Mouse (Mus musculus) cerebellum, adult 11 months (tissue): ENCODE measurements at regions not wholly inside any gene's neighbourhood (a gene's known extent, or its start where the extent isn't known, plus 50 kb on each side); places are given as distances from the start of the nearest gene placed in this dataset.

ENCODE experiments used
- DNase-seq: peaks from one replicate; pipeline ENCODE4 v3.0.0; 2022

DNA sequence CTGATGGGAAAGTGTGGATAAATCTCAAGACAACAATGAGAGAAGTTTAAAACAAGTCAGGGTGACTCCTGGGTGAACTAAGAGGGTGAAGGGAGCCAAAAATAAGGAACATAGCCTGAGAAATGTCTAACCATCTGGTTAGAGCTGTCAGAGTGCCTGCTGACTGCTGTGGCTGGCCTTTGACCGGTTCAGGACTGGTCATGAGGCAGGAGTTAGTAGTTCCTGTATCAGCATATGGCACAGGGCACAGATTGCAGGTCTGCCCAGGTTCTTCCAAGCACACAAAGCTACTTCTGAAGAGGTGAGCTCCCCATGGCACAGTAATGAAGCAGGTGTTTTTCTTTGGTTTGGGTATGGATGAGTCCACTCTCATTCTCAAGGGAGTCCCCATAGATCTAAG, 302.0 kb downstream of the Cd109 start:
- DNase-seq: no peak

DNA sequence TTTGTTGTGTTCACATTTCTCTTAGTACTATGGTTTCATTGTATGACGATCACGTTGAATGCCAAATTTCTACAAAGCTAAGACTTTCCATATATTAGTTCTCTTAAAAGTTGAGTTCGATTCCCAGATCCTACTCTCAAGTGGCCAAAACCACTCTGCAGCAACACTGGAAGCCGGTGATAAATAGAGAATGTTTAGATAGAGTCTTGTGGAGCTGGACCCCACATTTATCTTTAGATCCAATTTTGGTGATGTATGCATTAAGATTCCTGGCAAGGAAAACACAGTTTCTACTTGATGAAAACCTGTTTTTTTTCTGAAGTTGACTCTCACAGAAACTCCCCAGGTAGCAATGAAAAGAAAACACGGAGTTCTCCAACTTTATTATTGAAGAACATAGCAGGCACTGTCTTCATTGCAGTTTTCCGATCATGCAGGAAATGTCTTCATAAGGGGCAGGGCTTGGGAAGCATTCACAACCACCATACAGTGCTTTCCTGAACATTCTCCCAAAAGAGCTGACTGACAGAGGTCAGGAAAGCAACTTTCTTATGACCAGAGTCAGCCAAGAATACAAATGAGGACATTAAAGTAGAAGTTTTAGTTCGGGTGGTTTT, 310.7 kb downstream of the Cd109 start:
- DNase-seq: no peak

DNA sequence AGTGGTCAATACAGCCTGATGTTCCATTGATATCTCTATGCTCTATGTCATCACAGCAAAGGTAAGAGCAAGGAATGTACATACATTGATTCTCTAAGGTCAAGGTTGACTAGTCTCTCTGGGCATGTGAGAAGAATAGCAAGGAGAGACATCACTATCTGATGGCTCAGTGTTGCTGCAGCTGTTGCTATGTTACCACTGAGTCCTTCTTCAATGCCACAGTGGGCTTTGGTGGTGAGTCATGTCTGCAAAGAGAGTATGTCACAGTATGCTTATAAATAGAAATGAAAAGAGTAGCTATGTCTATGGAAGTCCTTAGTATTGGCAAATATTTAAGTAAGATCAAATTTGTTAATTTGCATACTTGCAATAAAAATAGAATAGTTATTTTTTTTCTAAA, 326.3 kb downstream of the Cd109 start:
- DNase-seq: no peak

DNA sequence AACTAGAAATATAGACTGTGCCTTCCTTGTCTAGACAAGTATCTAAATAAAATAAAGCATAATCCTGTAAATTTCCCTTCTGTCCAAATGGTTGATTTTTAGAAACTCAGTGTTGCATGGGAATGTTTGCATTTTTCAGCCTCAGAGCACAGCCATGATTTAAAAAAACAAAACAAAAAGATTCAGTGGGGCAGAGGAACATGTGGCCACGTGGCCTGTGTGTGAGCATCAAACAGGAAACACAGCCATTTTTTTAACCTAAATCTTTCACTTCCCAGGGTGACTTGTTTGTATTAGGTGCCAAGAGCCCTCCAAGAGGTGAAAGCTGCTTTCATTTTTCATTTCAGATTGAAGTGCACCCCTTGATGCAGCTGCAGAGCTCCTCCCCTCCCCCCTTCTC, 349.5 kb downstream of the Cd109 start:
- DNase-seq: no peak

DNA sequence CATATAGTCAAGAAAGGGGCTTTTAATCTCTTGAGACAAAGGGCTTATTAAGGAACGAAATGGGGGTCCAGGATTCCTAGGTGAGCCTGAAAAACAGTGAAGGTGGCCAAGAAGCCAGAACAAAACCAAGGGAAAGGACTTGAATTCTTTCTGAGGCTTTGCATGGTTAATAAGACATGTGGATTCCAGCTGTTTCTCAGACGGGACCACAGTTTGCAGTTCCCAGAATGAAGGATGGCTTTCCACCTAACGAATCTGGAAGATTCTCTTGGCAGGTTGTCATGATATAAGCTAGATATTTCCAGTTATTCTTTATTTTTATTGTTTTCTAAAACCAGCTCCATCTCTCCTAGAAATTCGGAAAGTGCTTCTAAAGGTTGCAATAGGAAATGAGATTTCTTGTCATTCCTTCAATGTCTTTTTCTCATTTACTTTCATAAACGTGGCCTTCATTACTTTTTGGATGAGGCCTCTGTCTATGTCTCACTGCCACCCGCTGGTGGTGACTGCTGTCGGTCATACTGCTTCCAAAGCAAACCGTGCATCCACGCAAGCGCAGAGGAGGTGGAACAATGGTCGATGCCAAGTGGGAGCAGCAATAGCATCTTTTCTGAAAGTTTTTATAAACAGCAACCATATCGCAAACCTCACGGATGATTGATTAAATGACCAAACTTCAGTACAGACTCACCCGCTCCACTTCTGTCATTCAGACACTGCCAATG, 350.0 kb downstream of the Cd109 start:
- peak; percentile 14 for DNase-seq

DNA sequence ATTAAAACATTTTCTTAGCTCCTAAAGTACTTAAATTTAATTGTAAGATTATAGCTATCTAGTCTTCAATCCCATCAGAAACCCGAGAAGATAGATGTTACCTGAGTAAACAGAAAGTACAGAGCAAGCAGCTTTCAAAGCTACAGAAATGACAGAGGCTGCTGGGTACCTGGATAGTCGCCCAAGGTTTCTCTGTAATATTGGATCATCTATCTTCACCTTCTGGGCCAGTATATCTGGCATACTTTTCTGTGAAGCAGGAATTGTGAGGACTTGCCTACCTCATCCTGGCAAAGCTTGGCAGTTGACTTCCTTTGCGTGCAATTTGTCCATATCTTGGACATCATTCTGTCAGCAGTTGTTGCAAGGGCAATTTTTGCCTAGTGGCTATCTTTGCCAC, 356.4 kb downstream of the Cd109 start:
- peak; percentile 16 for DNase-seq

DNA sequence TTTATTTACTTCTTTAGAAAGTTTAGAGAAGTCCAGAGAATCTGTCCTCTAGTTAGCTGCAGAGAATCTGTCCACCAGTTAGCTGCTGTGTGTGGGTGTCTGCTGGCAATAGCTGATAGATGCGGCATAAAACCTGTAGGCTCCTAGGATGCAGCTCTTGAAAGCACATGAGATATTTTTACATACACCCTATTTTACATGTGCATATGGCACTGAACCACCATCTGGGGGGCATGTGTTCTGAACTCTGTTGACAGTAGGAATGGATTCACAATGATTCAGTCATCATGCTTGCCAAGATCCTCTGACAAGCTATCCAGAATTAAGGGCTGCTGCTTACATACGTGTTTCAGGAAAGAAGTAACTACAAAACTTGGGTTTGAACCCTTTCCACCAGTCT, 368.4 kb downstream of the Cd109 start:
- no peak for DNase-seq

DNA sequence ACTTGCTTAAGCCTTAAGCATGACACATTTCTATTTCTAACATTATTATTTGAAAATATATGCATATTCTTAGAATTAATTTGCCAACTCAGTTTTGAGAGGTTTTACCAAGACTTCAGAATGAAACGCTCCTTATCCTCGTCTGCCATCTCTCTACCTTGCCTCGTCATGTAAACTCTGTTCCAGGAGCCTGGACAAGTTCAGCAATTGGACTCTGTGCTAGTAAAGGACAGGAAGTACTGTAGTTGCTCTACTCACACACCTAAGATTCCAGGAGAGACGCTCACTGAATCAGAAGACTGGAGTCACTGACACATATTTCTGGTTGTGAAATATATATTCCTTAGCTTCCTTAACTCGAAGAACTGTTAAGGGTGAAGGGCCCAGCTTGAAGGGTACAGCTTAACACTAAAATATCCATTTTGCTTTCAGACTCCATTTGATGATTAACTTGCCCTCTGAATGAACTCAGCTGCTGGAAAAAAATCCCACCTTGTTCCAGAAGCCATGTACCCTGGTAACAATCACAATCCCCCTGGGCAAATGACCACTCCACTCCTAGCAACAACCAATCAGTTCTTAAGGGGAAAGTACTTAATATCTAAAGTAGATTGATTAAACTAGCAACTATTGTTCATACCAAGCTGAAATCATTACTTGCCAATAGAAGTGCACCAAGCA, 370.0 kb downstream of the Cd109 start:
- DNase-seq: no peak

DNA sequence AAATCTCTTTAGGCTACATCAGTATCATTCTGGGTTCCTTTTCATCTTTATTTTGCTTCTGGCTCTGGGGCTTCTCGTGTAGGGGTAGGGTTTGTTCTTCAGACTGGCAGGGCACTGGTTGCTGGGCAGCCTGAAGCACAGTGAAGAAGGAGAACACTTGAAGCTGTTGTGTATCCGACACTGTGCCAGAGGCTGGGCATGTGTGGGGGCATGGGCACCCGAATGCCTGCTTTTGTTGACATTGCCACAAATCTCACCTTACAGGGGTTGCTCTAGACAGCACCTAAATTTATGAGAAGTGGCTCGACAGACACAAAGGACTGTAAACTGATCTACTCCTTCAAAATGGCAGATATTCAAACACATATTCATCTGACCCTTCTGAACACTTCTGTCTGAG, 376.0 kb downstream of the Cd109 start:
- DNase-seq: no peak

DNA sequence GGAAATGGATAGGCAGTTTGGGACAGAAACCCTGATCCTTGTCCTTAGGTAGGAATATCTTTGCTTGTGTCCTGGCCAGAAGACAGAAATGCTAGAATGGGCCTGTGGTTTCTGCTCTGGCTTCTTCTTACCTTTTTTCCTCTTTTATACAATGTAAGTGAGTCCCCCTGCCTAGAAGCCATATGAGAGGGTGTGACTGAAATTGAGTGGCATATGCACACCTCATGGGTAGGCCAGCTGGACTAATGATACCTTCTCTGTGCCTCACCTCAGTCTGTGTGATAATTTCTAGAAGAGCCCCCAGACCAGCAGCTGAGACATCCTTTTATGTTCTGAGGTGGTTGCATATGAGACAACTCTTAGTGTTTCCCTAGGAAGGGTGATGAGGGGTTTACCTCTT, 385.7 kb downstream of the Cd109 start:
- DNase-seq: no peak

DNA sequence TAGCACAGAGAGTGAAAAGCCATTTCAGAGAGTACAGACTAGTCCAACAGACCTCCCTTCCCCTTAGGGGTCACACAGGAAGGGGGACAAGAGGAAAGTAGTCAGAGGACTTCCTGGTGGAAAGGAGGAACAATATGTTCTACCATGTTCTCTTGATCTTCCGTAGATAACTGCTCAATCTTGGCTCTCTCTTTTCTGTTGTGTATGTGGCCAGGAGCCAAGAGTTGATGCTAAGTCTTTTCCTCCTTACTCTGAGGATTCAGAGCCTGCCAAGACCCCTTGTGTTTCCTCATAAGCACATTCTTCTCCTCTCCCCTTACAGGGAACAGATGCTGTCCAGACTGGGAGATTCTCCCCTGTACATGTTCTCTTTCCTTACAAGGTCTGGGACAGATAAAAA, 386.6 kb downstream of the Cd109 start:
- DNase-seq: no peak

DNA sequence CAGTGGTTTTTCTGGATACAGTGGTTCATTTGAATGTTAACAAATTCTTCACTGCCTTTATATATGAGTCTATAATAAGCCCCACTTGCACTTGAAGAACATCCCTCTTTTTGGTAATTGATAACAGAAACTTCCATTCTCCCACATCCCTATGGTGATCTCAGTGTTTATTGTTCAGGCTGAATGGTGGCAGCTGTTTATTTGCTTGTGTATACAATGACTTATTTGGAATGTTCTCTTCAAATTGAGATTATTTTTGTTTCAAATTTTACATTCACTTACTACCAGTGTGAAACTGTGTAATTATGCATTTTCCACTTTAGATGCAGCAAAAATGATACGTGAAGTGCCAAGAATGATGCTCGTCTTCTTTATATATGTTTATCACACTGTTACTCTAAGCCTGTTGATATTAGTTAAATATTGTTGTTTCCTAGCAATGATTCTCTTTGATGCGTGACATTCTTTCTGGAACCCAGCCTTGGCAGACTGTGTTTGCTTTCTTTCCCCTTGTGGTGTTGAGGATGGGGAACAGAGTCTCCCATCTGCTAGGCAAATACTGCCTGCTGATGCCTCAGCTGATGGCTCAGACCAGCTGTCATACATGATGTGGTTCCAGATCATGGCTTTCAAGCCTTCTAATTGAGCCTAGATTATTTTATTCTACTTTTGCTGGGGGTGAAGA, 389.1 kb downstream of the Cd109 start:
- peak; percentile 74 for DNase-seq

DNA sequence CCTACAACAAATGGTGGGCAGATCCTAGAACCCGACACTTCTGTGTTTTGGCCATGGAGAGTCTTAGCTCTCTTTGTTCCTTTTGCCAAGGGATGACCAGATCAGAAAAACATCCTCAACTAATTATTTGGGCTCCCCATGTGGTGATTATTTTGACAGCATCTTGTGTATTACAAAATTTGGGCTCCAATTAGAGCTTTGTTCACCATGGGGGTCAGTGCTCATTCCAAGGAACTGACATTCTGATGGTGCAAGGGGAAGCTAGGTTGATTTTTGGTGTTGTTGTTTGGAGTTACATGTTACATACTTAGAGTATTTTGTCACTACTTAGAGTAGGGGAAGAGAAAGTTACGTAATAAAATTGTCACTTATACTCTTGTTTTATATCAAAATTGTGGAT, 406.9 kb downstream of the Cd109 start:
- DNase-seq: peak; percentile 26

DNA sequence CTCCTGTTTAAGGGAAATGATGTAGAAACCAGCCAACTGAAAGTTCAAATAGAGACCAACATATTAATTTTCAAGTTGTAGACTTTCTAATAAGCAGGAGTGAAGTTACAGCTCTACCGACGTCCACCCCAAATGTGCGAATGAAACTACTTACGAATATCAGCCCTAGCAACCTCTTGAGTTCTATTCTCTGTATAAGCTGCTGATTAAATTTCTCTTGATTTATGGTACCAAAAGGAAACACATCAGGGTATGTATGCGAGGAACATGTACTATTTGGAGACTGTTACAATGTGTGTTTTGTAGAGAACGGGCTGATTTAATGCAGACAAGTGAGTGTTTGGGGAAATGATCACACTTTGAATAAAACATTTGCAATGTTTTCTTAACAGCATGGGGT, 412.9 kb downstream of the Cd109 start:
- DNase-seq: no peak

DNA sequence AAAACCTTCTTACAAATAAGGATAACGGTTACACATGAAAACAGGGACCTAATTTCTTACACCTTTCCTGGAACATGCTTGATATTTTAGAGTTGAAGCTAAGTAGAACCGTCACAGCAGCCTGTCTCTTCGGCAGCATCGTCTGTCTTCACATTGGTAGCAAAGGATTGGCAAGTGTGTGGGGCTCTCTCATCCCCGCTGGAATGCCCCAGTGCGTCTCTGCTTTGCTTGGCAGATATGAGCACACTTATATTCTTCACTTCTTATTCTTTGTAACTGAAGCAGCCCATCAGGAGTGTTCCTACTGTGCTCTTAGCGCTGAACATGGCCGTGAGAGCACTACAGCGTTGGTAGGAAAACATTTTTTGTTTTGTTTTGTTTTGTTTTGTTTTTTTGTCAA, 414.1 kb downstream of the Cd109 start:
- no peak for DNase-seq

DNA sequence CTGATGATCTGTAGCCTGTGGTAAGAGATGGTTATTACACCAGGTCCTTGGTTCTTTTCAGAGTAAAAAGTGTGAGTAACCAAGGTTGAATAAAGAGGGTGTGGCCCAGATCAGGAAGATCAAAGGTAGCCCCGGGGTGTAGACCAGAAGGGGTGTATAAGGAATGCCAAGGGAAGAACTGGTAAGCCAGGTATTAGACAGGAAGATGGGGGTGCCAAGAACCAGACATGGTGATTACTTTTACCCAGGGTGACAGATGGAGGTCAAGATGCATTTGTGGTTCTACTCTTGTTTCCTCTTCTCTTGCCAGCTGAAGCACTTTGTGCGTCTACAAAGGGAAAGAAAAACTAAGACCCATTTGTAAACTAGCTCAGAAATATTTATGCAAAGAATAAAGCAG, 420.3 kb downstream of the Cd109 start:
- DNase-seq: peak; percentile 17

DNA sequence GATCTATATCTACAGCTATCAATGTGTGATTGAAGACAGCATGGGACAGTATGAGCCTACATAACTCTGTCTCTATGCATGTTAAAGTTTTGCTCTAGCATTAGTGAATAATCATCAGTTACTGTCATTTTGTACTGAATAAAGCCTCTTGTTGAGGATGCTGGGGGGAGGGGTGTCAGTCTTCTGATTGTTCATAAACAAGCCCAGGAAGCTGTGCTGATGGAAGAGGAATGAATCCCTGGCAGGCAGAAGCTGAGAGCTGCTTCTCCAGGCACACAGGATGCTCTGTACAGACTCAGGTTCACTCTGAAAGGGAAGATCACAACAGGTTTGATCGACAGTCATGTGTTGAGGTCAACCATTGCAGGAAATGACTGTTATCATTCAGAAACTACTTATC, 421.7 kb downstream of the Cd109 start:
- DNase-seq: no peak

DNA sequence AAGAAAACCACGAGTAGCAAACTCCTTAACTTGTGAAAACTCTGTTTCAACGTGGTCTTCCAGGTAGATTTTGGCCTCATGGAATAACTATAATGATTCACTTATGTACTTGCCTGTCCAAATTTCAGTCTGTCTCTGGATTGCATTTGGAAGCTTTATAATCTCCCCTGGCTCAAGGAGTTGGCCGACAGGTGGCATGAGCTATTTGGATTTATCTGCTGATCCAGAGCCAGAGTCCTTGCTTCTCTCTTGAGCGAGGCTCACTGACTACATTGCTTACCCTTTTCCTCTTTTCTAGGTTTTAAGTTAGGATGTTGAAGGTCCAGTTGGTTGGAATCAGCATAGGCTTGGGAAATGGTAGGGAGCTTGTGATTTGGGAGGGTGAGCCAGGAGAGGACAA, 423.6 kb downstream of the Cd109 start:
- peak; percentile 56 for DNase-seq

DNA sequence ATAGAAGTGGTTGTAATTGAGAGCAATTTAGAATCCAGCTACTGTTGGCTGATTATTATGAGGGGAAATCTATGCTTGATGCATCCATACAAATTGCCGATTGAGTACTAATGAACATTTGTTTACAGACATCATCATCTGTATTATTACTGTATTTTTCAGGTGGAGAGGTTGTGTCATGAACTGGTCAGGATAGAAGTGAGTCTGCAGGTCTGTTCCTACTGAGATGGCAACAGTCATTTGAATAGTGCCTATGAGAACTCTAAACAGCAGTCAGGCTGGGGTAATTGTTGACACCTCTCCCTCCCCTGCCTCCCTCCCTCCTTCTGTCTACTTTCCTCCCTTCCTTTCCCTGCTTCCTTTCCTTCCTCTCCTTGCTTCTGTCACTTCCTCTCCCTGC, 429.0 kb downstream of the Cd109 start:
- DNase-seq: no peak

DNA sequence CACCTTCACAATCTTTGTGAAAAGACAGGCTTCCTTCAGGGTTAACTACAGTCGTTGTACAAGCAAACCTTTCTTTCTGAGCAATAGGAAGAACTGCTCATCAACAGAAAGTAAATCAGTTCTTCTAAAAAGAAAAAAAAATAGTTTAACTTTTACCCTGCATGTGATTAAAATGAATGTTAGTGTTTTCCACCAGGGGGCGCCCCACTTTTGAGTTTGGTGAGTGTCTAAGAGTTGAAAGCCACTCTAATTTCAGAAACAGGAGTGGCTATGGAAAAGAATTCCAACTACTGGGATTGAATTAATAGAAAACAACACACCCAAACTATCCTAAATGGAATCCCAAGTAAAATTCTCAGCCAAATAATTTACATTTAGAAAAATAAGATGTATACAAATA, 430.0 kb downstream of the Cd109 start:
- DNase-seq: no peak

DNA sequence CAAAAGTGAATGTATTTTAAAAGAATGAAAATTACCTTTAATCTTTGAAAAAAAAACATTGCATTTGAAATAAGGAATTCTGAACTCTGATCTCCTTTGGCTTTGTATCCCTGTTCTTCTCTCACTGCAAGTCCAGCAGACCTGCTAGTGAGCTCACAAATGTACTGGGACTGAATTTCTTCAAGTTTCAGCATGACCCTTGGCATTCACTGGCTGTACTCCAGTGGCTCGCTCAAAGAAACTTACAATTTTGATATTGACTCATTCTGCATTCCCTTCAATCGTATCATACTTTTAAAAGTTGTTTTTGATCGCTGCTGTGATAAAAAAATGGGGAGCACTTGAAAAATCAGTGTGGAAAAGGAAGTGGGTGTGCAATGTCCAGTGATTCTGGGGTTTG, 456.6 kb downstream of the Cd109 start:
- no peak for DNase-seq

DNA sequence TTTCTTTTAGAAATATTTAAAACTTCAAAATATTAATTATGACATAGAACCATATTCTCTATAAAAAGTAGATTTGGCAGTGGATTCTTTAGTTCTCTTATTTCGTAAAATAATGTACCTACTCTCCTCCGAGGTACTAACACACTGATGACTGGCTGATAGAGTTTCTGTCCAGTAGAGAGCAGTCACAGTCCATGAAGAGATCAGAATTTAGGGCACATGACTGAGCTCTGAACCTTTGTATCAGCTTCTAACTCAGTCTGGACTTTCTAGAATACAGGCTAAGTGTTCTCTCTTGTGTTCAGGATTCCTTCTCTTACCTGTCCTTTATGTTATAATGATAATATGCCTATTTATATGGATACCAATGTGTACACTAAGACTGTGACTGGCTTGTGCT, 494.3 kb downstream of the Cd109 start:
- no peak for DNase-seq

DNA sequence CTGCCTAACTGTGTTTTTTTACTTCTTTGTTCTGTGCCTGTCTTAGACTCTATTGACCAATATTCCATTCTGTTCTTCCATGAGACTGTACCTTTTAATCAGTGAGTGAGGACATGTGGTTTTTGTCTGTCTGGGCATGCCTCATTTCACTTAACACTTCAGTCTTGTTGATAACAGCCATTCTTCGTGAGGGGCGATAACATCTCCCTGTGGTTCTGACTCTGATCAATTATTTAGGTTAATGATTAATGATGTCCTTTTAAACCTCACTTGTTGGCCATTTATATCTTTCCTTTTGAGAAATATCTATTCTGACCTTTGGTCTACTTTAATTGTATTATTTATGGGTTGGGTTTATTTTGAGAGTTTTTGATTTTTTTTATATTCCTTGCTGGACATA, 496.0 kb downstream of the Cd109 start:
- no peak for DNase-seq

DNA sequence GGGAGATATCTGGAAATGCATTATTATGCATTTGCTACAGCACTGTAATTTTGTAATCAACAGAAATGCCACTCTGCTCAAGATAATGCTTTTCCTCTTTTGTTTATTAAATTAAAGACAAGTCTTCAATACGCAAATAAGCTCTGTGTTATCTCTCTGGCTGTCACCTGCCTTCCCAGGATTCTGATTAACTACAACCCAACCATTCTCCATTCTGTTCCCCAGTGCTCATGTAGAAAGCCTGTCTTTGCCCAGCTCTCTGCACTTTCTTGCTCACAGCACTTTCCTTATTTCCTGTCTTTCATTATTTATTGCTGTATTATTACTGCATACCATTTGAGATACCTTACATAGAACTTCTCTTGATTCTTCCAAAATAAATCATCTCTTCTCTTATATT, 525.6 kb downstream of the Cd109 start:
- no peak for DNase-seq
